Mouse (Mus musculus) testis, adult 2 months (tissue): ENCODE data around the gene Mustn1.

Source experiments
- CTCF ChIP-seq: fragments of 200-500 bp; IDR thresholded peaks from 2 replicates; pipeline ENCODE4 v1.5.1; 2012; ENCODE audit warnings: low read depth, mild to moderate bottlenecking, inconsistent platforms, low read length, moderate library complexity; ENCODE audit not compliant: control insufficient read depth, insufficient read depth, insufficient replicate concordance
- POLR2A ChIP-seq: fragments of 200-500 bp; IDR thresholded peaks from 2 replicates; pipeline ENCODE4 v1.6.1; 2012; ENCODE audit warnings: low read depth, mild to moderate bottlenecking, inconsistent platforms, low read length, moderate library complexity; ENCODE audit not compliant: control insufficient read depth

GRCm38 (mm10) chr14:30899972-30900371 is 21.0 kb downstream of the Mustn1 start:
- TF ChIP-seq CTCF (no peak), POLR2A (no peak)
